Mouse (Mus musculus): ENCODE data around the gene Acyp1. TPM values are rescaled to one million over a fixed set of nuclear protein-coding genes. Genes with fewer than 3 reads are reported as not detected.

Acyp1 gene
- polyA plus RNA-seq, 1 experiment: 79.2 TPM

DNA sequence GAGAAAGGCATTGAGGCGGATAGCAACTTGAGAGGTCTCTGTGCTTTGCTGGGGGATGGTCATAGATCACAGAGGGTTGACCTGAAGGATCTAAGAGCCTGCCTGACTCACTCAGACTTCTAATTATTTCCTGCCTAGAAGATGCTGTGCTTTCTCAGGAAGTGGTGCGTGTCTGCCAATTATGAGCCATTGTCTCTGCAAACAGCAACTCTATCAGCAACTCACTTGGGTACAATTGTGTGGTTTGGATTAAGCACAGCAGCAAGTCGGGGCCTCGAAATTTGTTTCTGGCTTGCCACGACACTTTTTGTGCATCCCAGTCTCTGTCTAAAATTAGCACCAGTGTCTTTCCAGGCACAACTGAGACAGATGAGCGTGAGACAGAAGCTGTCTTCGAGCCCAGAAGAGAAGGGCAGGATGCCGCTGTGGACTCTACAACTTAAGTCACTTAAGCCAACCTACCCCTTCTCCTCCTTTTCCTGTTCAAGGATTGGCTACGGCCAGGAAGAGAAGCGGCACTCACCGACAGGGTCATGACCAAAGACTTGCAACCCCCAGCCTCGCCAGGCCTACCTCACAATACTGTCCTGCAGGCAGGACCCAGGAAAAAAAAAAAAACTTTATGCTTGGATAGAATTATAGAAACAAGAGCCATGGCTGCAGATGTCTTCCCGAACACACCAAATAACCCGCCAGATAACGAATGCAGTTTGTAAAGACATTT lies 60.2 kb downstream of the Acyp1 start:
- H3K27ac ChIP-seq (replicated peaks; ENCODE audit: low read depth, low read length): peak overlapping the region; percentile 27
- H3K4me1 ChIP-seq (ENCODE audit: control insufficient read depth, insufficient read depth, insufficient read length, low read length): peaks cover 7% of the 10 kb centered on the region; the same call in 1 of the 2 replicates
- H3K4me3 ChIP-seq (ENCODE audit: insufficient read depth, low read depth, low read length): no peak overlapping the region

DNA sequence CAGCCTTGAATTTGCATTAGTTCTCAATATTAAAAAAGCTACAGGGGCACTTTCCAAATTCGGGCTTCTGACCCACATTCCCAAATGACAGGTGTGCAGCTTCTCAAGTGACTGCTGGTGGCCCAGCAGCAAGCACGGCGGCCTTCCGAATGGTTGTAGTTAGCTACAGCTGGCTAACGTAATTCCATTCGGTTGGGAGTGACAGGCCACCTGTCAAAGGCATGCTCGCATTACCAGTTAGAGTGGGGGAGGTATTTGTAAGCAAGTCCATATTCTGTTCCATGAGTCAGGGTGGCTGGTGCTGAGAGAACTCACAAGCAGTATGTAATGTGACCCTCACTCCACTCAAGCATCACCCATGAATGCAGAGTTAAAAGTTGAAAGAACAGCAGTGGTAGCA lies 61.0 kb downstream of the Acyp1 start:
- H3K4me3 ChIP-seq (ENCODE audit: insufficient read depth, low read depth, low read length): no peak overlapping the region
- no peak overlapping the region for H3K27ac ChIP-seq (replicated peaks; ENCODE audit: low read depth, low read length)
- peaks cover 7% of the 10 kb centered on the region; the same call in 1 of the 2 replicates for H3K4me1 ChIP-seq (ENCODE audit: control insufficient read depth, insufficient read depth, insufficient read length, low read length)

Other genes starting within 250 kb of the Acyp1 start
- gene Prox2, start 177.7 kb downstream of the Acyp1 start, polyA plus RNA-seq (2012; ENCODE audit: insufficient read depth, insufficient read length, missing spikeins): 1.6 and 8.0 TPM in 2 replicates
- gene Dlst, start 177.6 kb downstream of the Acyp1 start, polyA plus RNA-seq (2012; ENCODE audit: insufficient read depth, insufficient read length, missing spikeins): 822 and 856 TPM in 2 replicates
- gene Rps6kl1, start 137.2 kb downstream of the Acyp1 start, polyA plus RNA-seq (2012; ENCODE audit: insufficient read depth, insufficient read length, missing spikeins): 0.36 TPM in 1 of 2 replicates, not detected in the other
- gene Pgf, start 110.6 kb downstream of the Acyp1 start, polyA plus RNA-seq (2012; ENCODE audit: insufficient read depth, insufficient read length, missing spikeins): not detected in 2 replicates
- 14.8 and 25.4 TPM in 2 replicates for gene Eif2b2, start 69.0 kb downstream of the Acyp1 start, polyA plus RNA-seq (2012; ENCODE audit: insufficient read depth, insufficient read length, missing spikeins)
- 6.5 and 8.5 TPM in 2 replicates for gene Mlh3, start 17.8 kb downstream of the Acyp1 start, polyA plus RNA-seq (2012; ENCODE audit: insufficient read depth, insufficient read length, missing spikeins)
- gene Zc2hc1c, start 153 bp upstream of the Acyp1 start, polyA plus RNA-seq (2012; ENCODE audit: insufficient read depth, insufficient read length, missing spikeins): not detected in 2 replicates
- gene Nek9, start 50.9 kb upstream of the Acyp1 start, polyA plus RNA-seq (2012; ENCODE audit: insufficient read depth, insufficient read length, missing spikeins): 29.5 and 38.8 TPM in 2 replicates
- gene Tmed10, start 86.4 kb upstream of the Acyp1 start, polyA plus RNA-seq (2012; ENCODE audit: insufficient read depth, insufficient read length, missing spikeins): 96.7 and 126 TPM in 2 replicates
- 10.7 and 154 TPM in 2 replicates for gene Fos, start 185.5 kb upstream of the Acyp1 start, polyA plus RNA-seq (2012; ENCODE audit: insufficient read depth, insufficient read length, missing spikeins)